Mouse (Mus musculus) heart, postnatal 0 days (tissue): ENCODE measurements around the gene Syn3.

Experiments
- CTCF ChIP-seq: IDR thresholded peaks from 2 replicates; pipeline ENCODE4 v1.5.1; 2016; ENCODE audit warnings: antibody characterized with exemption, control low read depth, low read depth
- EP300 ChIP-seq: IDR thresholded peaks from 2 replicates; pipeline ENCODE4 v1.6.1; 2016; ENCODE audit warnings: antibody characterized with exemption, low read depth

- TF ChIP-seq EP300 (no peak), CTCF (no peak)
Observed at GRCm38 (mm10) chr10:86295454-86296098, 203.1 kb downstream of the Syn3 start.
